Mouse (Mus musculus): ENCODE results near the gene Ikzf4.

DNA sequence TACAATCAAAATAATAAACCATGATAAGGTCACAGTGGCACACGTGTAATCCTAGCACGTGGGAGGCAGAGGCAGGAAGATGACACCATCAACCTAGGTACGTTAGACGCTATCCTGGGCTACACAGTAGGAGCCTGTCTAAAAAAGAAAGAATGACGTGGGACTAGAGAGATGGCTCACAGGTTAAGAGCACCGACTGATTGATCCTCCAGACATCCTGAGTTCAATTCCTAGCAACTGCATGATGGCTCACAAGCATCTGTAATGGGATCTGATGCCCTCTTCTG lies 32.7 kb downstream of the Ikzf4 start:
- TF ChIP-seq CTCF (IDR thresholded peaks at IDR 0.05; ENCODE audit: low read depth, low read length) (no peak), POLR2A (IDR thresholded peaks at IDR 0.05; ENCODE audit: extremely low read depth, insufficient read depth, low read length) (no peak)

Measured in liver, adult 2 months (tissue).